Mouse (Mus musculus): ENCODE results near the gene Cyp2f2. TPM values are rescaled to one million over a fixed set of nuclear protein-coding genes. Genes with fewer than 3 reads are reported as not detected.

Cyp2f2 gene
- total RNA-seq, 2 experiments from 2014 or later: 0.50 to 0.64 TPM

GRCm38 (mm10) chr7:27170981-27171380 is 51.3 kb downstream of the Cyp2f2 start:
- TF ChIP-seq CTCF (IDR thresholded peaks at IDR 0.05): no peak
- Histone ChIP-seq H3K4me3 (no peak overlapping the region), H3K27ac (no peak overlapping the region)
- peak; percentile 8 for DNase-seq
- intact Hi-C loops (cut with DNase I): no loop called here

- H3K4me3 ChIP-seq: no peak overlapping the region
- intact Hi-C loops (cut with DNase I): no loop called here
- peak; percentile 17 for DNase-seq
- H3K27ac ChIP-seq: no peak overlapping the region
- no peak for TF ChIP-seq CTCF (IDR thresholded peaks at IDR 0.05)
Observed at GRCm38 (mm10) chr7:27174496-27174895, 54.8 kb downstream of the Cyp2f2 start.

DNA sequence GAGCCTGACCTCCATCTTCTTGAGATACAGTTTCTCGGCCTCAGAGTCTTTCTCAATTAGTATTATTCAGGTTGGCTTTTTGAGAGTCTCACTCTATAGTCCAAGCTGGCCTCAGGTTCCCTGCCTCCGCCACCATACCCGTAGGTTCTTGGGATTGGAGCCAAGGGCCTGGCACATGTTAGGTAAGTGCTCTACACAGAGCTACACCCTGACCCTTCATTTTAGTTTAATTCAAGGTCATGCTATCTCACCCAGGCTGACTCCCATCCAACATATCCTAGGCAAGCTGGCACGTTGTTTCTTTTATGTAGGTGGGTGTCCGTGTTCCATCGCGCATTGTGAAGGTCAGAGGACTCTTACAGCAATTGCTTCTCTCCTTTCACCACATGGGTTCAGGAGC is 55.2 kb downstream of the Cyp2f2 start:
- H3K27ac ChIP-seq: no peak overlapping the region
- no peak overlapping the region for H3K4me3 ChIP-seq
- TF ChIP-seq CTCF (IDR thresholded peaks at IDR 0.05): no peak
- intact Hi-C loops (cut with DNase I): loop anchor here (5.0 kb wide), 1 partner anchor 497 kb away; the partner anchor contains the start of gene Map3k10
- DNase-seq: no peak

DNA sequence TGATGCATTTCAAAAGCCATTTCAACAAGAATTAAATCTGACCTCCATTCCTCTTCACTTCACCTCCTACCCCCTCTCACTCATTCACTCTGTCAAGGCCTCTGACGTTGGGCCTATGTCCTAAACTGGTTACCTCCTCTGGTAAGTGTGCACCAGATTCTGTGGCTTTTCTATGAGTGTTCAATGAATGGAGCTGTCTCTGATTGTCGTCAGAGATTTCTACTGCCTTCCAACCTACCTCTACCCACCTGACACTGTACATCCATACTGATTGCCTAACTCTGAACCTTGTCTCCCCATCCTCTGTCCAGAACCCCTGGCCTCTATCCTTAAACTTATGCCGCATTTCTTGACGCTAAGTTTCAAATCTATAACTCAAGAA is 58.2 kb downstream of the Cyp2f2 start:
- peak overlapping the region; percentile 89 for H3K4me3 ChIP-seq
- TF ChIP-seq CTCF (IDR thresholded peaks at IDR 0.05): no peak
- DNase-seq: no peak
- intact Hi-C loops (cut with DNase I): loop anchor here (5.0 kb wide), 1 partner anchor 494 kb away; the partner anchor contains the start of gene Map3k10
- peak overlapping the region; percentile 94 for H3K27ac ChIP-seq

DNA sequence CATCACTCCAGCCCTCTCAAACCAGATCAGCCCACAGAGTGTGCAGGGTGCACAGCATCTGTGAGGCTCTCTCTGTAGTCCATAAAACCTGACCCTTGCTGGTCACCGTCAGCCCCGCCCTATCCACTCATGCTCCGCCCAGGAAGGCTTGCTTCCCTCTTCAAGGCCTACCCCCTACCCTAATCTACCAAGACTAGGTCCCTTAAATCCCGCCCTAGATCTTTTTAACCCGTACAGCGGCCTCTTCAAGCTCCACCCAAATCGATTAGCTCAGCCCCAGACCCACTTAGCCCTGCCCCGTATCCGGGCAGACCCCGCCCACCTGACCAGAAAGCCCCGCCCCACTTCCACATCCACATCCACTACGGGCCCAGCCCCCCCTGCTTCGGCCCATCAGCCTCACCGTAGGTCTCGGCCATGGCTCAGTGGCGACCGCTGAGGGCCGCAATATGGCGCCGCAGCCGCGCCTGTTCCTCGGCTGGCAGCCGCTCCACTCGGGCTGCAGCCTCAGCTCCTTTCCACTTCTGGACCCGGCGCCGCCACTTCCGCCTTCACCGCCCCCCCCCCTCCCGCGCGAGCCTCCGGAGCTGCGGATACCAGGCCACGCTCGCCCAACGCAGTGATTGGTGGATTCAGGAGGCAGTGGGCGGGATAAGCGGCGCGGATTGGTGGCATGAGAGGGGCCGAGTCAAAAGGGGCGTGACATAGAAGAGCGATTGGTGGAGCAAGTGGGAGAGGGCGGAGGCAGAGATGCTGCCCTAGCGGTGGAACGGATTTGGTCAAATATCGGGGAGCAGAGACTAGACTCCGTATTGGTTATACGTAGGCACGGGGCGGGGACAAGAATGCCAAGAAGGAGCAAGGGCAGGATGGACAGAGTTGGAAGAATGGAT is 58.9 kb downstream of the Cyp2f2 start, which contains the start of gene Rab4b:
Gene Rab4b, minus strand, starts transcription at position 573 of the 893 bp plus-strand sequence.
- peak; percentile 69 for TF ChIP-seq CTCF (IDR thresholded peaks at IDR 0.05)
- peak; percentile 99 for DNase-seq
- Histone ChIP-seq H3K27ac (peak within 1 kb of the TSS; percentile 94), H3K4me3 (peak within 1 kb of the TSS; percentile 89)
- intact Hi-C loops (cut with DNase I): loop anchor here (1.0 to 5.0 kb wide), 2 partner anchors 17 to 494 kb away; partner anchors contain the start of genes BC024978 and Map3k10

GRCm38 (mm10) chr7:27179217-27179918 is 59.7 kb downstream of the Cyp2f2 start:
- Histone ChIP-seq H3K4me3 (peak overlapping the region; percentile 89), H3K27ac (peak overlapping the region; percentile 94)
- DNase-seq: no peak
- intact Hi-C loops (cut with DNase I): loop anchor here (1.0 to 5.0 kb wide), 2 partner anchors 16 to 493 kb away; partner anchors contain the start of genes BC024978 and Map3k10
- no peak for TF ChIP-seq CTCF (IDR thresholded peaks at IDR 0.05)

DNA sequence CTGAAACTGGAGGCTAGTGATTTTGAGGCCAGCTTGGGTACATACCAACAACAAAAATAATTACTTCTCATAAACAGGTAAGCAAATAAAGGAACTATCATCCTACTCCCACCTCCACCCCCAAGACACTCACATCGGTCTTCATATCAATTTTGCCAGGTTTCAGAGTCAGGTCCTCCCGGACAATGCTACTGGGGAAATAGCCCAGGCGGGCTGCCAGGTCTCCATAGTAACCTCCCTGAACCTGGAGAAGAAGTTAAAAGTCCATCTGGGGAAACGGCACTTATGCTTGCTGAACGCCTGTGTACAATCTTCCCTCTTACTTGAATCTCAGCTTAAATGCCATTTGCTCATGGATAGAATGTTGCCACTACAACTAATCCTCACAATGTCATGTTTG is 60.3 kb downstream of the Cyp2f2 start:
- peak; percentile 72 for DNase-seq
- intact Hi-C loops (cut with DNase I): no loop called here
- peak overlapping the region; percentile 94 for H3K27ac ChIP-seq
- H3K4me3 ChIP-seq: peak overlapping the region; percentile 89
- no peak for TF ChIP-seq CTCF (IDR thresholded peaks at IDR 0.05)

DNA sequence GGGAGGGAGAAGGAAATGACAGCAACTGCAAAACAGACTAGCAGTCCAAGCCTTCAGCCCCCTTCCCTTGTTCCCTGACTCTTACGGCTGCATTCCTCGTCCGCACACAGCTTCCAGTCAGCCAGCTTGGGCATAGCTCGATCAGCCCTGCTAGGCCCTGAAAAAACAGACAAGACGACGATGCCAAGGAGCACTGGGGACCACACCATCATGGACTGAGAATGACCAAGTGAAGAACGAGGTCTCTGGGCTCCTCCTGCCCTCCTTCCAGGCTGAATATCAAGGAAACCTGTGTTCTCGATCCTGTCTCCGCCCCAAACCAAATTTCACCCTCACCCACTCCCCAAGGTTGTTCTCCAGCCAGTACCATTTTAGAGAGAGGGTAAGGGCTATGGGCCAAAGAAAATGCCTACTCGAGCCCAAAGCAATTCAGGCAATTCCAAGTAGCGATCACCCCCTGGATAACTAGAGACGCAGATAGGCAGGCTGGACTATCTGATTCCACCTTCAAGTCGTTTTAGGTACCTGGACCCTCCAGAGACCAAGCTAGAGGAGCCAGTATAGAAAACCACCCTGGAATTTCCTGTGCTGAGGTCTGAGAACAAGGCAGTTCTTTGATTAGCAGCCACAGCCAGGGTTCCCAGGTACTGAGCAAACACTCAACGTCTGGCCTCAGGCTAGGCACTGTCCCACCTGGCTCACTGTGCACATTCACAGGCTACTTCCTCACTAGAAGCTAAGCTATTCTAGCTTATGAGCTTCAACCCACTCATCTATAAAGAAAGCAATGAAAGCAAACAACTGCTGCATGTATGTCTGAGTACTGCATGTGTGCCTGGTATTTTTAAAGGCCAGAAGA is 61.4 kb downstream of the Cyp2f2 start, which contains the start of the genes Gm21983 and Mia:
Gene Gm21983, minus strand, starts transcription at position 250 of the 859 bp plus-strand sequence.
Gene Mia, minus strand, starts transcription at position 321 of the 859 bp plus-strand sequence.
- Histone ChIP-seq H3K4me3 (peak within 1 kb of the TSS; percentile 89), H3K27ac (peak within 1 kb of the TSS; percentile 94)
- intact Hi-C loops (cut with DNase I): no loop called here
- DNase-seq: no peak
- no peak for TF ChIP-seq CTCF (IDR thresholded peaks at IDR 0.05)

DNA sequence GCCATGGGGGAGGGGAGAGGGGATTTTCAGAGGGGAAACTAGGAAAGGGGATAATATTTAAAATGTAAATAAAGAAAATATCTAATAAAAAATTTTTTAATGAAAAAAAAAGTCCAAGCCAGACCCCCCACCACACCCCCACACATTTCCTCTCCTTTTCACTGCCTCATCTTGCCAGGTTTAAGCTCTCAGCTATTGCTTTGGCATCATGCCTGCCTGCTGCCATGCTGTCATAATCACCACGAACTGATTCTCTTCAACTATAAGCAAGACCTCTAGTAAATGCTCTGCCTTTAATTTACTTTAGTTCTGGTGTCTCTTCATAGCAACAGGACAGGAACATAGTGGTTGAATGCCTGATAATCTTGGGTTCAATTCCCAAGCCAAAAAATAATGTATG is 62.8 kb downstream of the Cyp2f2 start:
- H3K4me3 ChIP-seq: no peak overlapping the region
- TF ChIP-seq CTCF (IDR thresholded peaks at IDR 0.05): no peak
- intact Hi-C loops (cut with DNase I): no loop called here
- no peak for DNase-seq
- no peak overlapping the region for H3K27ac ChIP-seq

Small RNAs within 50 kb of the gene (microRNA-seq; reads per million reads assigned to microRNA genes)
- gene Mir3101: not detected

Other genes with a start within 250 kb of the Cyp2f2 start
- not detected for gene Cyp2a22, start 180.5 kb upstream of the Cyp2f2 start, total RNA-seq (2021)
- under 1 TPM in 1 of 2 experiments, not detected in 1; 0.14 TPM for gene Cyp2a12, start 90.8 kb upstream of the Cyp2f2 start, total RNA-seq (2021)
- not detected for gene Cyp2t4, start 33.8 kb downstream of the Cyp2f2 start, total RNA-seq (2021)
- gene Egln2, start 46.9 kb downstream of the Cyp2f2 start, total RNA-seq (2021): 100 to 1,000 TPM in 1 of 2 experiments, 10 to 100 TPM in 1; 97.6 to 119 TPM
- gene Rab4b, start 59.0 kb downstream of the Cyp2f2 start, total RNA-seq (2021): 1 to 10 TPM; 5.7 to 6.5 TPM
- under 1 TPM in 1 of 2 experiments, not detected in 1; 0.18 TPM for gene Gm21983, start 61.2 kb downstream of the Cyp2f2 start, total RNA-seq (2021)
- gene Mia, start 61.2 kb downstream of the Cyp2f2 start, total RNA-seq (2021): not detected
- 10 to 100 TPM; 14.6 to 15.8 TPM for gene BC024978, start 75.9 kb downstream of the Cyp2f2 start, total RNA-seq (2021)
- 10 to 100 TPM; 32.5 to 37.3 TPM for gene Snrpa, start 76.4 kb downstream of the Cyp2f2 start, total RNA-seq (2021)
- gene Itpkc, start 108.8 kb downstream of the Cyp2f2 start, total RNA-seq (2021): 1 to 10 TPM; 3.9 to 4.3 TPM
- 1 to 10 TPM; 3.2 to 3.4 TPM for gene Coq8b, start 113.1 kb downstream of the Cyp2f2 start, total RNA-seq (2021)
- 1 to 10 TPM; 3.8 to 4.2 TPM for gene Numbl, start 138.5 kb downstream of the Cyp2f2 start, total RNA-seq (2021)
- gene Ltbp4, start 217.8 kb downstream of the Cyp2f2 start, total RNA-seq (2021): 10 to 100 TPM; 48.0 to 81.2 TPM
- 1 to 10 TPM; 2.3 to 2.8 TPM for gene Shkbp1, start 236.1 kb downstream of the Cyp2f2 start, total RNA-seq (2021)
- not detected for gene Gm20479, start 237.5 kb downstream of the Cyp2f2 start, total RNA-seq (2021)